Mouse (Mus musculus) heart, postnatal 10 days (tissue): ENCODE data around the gene Cenpu. TPM values are rescaled to one million over a fixed set of nuclear protein-coding genes. Genes with fewer than 3 reads are reported as not detected.

Source experiments
- DNase-seq, 2 experiments: peaks; one replicate each; pipeline ENCODE4 v3.0.0; 2021
- intact Hi-C: fragments of 180-260 bp; cut with DNase I; formaldehyde crosslinking; loops from one replicate; pipeline ENCODE4 v1.15.1; 2025
- total RNA-seq, 2 experiments: library from RNA; stranded (reverse); gene quantifications; 2 replicates each; pipeline ENCODE4 v1.2.3; 2021

Cenpu gene
- total RNA-seq, result 1 to 10 TPM; 3.0 to 4.6 TPM

DNA sequence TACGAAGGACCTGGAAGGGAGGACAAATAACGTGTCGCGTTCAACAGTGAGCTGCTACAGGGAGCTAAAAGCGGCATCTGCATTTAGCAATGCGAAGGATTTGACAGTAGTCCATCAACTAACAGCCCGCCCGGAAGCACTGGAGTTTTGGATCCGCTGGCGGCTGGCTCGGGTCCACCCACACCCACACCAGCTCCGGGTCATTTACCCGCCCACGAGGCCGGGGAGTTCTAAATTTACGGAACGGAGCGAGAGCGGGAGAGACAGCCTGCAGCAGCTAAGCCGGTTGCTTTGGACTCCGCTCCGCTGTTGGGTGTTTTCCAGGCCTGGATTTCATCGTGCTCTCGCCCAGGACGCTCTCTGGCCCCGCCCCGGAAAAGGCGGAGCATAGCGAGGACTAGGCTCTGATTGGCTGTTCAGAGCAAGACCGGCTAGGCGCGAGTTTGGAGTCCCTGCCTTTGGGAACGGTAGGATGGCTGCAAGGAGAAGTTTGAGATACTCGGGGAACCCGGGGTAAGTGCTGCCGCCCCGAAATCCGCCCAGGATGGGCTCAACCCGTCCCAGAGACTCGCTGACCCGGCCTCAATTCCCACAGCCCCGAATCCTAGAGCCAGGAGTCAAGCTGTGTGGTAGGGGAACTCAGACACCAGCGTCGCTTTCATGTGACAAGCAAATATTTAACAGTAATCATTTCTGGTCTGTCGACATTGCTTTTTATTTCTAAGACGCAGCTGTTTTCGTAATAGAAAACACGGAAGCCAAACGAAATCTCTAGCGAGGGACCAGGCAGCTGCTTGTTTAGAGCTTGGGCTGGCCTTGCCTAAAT lies at the start of gene Cenpu:
Cenpu (plus strand) TSS at position 414 of the 826 bp plus-strand sequence.
- peak; percentile 100 for DNase-seq
- intact Hi-C loops, result loop anchor here (5.0 kb wide), 1 partner anchor 400 kb away; no protein-coding TSS in a partner anchor

DNA sequence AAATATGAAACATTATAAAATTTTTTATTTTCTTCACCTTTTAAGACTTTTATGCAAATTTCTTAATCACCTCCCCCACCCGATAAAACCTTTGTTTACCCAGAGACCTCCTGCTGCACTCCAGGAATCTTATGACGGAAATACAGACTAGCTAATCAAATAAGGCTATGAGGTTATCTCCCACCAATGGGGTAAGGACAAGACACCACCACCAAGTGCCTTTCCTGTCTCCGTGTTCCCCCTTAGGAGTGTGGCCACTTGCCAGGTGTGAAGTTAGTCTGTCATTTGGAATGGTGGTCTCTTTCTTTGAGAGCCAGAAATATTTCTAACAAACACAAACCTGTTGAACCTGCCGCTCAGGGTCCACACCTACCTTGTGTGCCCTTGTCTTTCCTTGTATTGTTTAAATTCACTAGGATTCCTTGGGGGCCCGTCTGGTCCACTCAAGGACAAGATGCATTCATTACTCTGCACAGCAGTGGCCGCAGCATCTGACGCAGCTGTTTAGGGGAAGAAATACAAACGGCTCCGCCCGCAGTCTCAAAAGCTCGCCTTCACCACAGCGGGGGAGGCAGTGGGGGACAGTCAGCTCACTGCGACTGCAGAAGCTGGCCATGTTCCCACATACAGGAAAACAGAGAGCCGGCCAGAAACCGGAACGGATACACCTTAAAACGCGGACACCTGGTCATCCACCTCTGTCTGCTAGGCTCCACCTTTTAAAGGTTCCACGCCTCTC lies 49.3 kb upstream of the Cenpu start:
- intact Hi-C loops, result no loop called here
- no peak for DNase-seq

- peak in 1 of 2 experiments; percentile 39 for DNase-seq
Observed at GRCm38 (mm10) chr8:46503072-46503695, 48.6 kb upstream of the Cenpu start.

DNA sequence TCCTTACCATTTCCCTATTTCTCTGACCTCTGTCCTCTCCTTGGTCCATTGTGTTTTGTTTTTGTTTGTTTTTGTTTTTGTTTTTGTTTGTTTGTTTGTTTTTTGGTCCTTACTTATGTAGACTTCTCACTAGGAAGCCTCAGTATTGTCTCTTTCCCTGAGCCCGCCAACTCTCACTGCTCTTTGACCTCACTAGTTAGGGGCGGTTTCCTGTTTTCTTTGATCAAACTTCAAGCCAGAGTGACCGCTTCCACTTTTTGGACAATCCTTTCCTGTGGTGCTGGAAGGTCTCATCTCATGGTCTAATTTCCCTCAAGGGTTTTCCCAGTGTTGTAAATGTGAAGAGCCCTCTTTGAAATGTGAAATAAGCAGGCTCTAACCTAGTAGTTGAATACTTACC lies 47.6 kb upstream of the Cenpu start:
- intact Hi-C loops, result no loop called here

More at GRCm38 (mm10) chr8:46503072-46503695, 48.6 kb upstream of the Cenpu start:
- intact Hi-C loops, result no loop called here

DNA sequence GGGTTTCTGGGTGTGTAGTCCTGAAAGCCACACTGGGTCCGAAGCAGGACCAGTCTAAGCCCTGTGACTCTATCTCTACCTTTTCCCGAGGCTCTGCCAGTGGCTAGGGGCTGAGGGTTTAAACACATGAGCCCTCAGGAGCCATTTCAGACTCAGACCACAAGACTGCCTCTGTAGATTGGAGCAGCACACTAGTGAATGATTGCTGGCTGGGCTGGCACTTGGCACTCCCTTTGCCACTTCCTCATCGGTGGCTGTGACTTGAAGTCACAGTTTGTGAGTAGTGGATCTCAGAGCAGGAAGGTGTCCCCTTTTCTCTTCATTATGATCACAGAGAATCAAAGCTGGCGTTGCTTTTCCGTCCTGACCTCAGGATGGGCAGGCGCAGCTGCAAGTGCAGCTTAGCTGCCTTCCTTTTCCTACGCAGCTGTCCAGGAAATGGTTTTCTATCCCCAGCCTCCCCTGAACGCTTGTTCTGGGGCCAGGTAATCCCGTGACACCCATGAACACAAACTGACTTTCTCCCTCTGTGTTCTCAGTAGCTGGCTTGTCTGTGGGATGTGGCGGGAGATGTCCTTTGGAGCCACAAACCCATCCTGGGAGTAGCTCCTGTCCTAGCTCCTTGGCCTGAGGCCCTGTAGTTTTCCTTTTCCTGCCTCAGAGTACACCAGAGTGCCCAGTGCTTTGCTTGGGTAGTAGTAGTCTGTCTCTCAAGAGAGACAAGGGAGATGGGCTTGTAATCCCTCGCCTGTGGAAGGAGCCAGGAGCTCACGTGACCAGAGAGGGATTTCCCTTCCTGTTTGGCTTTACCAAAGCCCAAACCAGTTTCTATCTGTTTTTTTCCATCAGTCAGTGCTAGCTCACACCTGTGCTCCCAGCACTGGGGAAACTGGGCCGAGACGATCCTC lies 43.1 kb upstream of the Cenpu start:
- intact Hi-C loops, result loop anchor here (5.0 kb wide), 1 partner anchor 36 kb away; the partner anchor contains the start of gene Acsl1
- peak in 1 of 2 experiments; percentile 22 for DNase-seq

More for the DNA sequence above, 47.6 kb upstream of the Cenpu start:
- no peak for DNase-seq

GRCm38 (mm10) chr8:46509474-46509873 lies 42.4 kb upstream of the Cenpu start:
- intact Hi-C loops, result loop anchor here (5.0 kb wide), 1 partner anchor 37 kb away; the partner anchor contains the start of gene Acsl1
- DNase-seq, result no peak

DNA sequence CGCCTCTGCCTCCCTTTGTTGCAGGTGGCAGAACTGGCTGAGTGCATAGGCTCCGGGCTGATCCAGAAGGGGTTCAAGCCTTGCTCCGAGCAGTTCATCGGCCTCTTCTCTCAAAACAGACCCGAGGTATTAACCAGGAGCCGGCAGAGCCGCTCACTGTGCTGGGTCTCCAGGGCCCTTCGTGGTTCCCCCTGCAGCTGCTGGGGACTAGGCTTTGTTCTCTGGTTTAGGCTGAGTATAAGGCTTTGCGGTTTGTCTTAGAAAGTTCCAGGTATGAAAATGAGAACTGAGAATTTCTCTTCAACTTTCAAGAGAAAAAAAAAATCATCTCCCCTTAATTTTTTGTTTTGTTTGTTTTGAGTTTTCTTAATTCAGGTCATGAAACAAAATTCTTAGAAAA lies 40.5 kb upstream of the Cenpu start:
- intact Hi-C loops, result no loop called here
- DNase-seq, result no peak

DNA sequence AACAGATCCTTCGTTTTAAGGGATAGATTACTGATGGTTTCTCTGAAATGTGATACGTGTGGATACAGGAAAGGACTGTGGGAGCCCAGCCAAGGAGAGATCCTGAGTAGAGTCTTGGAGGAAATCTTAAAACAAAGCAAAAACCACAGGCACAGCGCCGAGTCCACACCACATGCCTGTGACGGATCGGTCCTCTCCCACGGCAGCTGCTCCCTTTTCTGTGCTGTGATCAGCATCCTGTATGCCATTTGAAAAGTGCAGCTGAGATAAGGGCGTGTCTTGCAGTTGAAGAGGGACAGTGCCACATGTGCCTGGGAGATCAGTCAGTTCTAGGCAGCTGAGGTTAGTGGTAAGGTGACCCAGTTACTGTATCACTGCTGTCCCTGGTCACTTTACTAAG lies 39.3 kb upstream of the Cenpu start:
- intact Hi-C loops, result no loop called here
- peak; percentile 52 to 53 for DNase-seq

DNA sequence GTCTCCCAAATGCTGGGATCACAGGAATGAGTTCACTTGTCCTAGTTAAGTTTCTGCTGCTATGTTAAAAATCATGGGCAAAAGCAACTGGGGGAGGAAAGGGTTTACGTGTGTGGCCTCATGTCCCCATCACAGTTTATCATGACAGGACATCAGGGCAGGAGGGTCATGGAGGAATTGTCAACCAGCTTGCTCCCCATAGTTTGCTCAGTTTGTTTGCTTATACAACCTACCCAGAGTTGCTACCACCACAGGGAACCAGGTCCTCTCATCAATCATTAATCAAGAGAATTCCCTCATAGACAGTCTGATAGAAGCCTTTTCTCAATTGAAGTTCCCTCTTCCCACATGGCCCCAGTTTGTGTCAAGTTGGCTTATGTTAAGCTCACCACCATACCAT lies 37.8 kb upstream of the Cenpu start:
- intact Hi-C loops, result no loop called here
- DNase-seq, result no peak

DNA sequence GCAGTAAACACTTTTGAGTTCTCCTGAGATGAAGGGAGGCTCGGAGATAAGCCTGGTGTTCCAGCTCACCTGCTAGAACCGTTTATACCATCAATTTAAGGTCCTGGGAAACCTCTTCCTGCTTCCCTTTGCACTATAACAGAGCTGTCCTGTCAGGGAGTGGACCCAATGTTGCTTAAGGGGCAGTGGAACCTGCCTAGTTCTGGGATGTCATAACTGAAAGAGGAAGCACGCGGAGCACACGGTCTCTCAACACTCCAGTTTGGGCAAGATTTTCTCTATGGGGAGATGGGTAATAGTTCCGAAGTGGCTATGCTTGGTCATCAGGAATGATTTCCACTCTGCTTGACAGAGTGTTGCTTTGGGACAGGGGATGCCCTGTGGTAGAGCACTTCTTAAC lies 31.2 kb upstream of the Cenpu start:
- no peak for DNase-seq
- intact Hi-C loops, result no loop called here

- no peak for DNase-seq
- intact Hi-C loops, result no loop called here
Observed at GRCm38 (mm10) chr8:46526098-46526497, 25.7 kb upstream of the Cenpu start.

DNA sequence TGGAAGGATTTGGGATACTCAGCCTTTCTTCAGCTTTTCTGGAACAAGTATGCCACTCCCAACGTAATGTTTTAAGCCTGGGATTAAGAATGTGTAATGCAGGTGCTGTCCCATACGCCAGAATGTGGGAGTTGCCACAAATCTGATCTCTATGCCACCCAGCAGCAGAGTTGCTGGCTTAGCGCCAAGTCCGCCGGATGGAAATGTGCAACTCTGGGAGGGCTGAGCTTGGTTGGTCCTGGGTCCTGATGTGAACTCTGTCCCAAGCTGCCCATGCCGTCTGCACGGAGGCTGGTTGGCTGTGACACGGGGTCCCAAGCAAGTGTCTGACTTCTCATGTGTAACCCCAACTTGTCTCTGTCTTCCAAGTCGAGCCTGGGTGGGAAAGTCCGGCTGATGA lies 25.0 kb upstream of the Cenpu start:
- peak in 1 of 2 experiments; percentile 32 for DNase-seq
- intact Hi-C loops, result no loop called here

DNA sequence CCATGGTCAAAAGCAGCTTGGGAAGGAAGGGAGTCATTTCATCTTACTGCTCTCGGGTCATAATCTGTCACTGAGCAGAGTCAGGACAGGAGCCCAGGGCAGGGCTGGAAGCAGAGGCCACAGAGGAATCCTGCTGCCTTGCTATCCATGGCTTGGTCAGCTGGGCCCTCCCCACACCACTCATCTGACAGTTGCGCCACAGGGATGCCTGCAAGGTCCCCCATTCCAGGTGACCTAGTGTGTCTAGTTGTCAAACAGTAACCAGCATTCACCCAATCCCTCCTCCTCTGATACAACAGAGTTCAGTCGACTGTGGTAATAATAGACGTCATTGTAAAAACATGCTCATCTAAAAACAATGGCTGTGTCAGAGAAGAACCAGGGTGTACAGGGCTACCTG lies 22.3 kb upstream of the Cenpu start:
- intact Hi-C loops, result no loop called here

GRCm38 (mm10) chr8:46530541-46530940 lies 21.3 kb upstream of the Cenpu start:
- no peak for DNase-seq
- intact Hi-C loops, result no loop called here

More for the DNA sequence above, 22.3 kb upstream of the Cenpu start:
- no peak for DNase-seq

- intact Hi-C loops, result no loop called here
- no peak for DNase-seq
Observed at GRCm38 (mm10) chr8:46533926-46534325, 17.9 kb upstream of the Cenpu start.

GRCm38 (mm10) chr8:46539701-46540100 lies 12.1 kb upstream of the Cenpu start:
- DNase-seq, result peak; percentile 84 to 87
- intact Hi-C loops, result no loop called here

DNA sequence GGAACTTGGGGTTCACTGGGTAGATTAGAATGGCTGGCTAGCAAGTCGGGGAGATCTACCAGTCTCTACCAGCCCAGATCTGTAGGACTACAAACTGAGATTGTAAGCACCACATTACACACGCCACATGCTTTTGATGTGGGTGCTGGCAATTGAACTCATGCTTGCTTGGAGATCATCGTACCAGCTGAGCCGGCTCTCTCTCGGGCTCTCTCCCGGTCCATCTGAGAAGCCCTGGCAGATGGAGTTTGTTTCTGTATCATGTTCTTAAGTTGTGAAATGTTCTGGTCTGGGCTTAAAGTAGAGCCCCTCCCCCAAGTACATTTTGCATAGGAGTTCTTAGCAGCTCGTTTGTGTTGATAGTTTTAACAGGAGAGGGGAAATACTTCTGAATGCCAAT lies 8.6 kb upstream of the Cenpu start:
- no peak for DNase-seq
- intact Hi-C loops, result no loop called here

DNA sequence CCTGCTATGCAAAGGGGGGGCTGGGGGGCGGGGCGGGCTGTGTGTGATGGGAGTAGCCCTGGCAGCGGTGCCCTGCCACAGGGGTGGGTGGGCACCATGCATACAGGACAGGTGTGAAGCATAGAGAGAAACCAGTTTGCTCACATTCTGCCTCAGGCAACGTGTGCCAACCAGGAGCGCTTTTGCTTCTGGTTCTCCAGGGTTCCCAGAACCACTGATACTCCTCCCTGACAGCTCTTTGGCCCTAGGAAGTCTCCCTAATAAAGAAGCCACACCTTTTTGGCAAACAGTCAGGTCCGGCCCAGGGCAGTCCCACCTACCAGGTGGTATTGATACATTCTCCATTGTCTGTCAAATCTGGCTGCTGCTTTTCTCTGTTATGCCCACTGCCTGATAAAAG lies 8.2 kb upstream of the Cenpu start:
- intact Hi-C loops, result no loop called here
- DNase-seq, result no peak

GRCm38 (mm10) chr8:46545854-46546253 lies 6.0 kb upstream of the Cenpu start:
- no peak for DNase-seq
- intact Hi-C loops, result loop anchor here (5.0 kb wide), 1 partner anchor 359 kb away; no protein-coding TSS in a partner anchor
